Mouse (Mus musculus) splenic B cell, adult 2 months (primary cell): ENCODE measurements around the gene Pdxk.
"Not testable (repeated sequence)": the region's sequence is repeated elsewhere in the genome, so short reads cannot be mapped to it uniquely, and the experiment has no call there.

ENCODE experiments used
- DNase-seq: peaks from one replicate; pipeline ENCODE4 v3.0.0-alpha.2; 2011; ENCODE audit warnings: low read depth, low spot score
- H3K27me3 ChIP-seq: 2 replicates; pipeline ENCODE4 v1.6.1; 2012; ENCODE audit warnings: mild to moderate bottlenecking, low read length, moderate library complexity, mixed read lengths; ENCODE audit not compliant: control insufficient read depth, poor library complexity, insufficient read depth, severe bottlenecking
- H3K36me3 ChIP-seq: 2 replicates; pipeline ENCODE4 v1.6.1; 2012; ENCODE audit warnings: mild to moderate bottlenecking, low read length, moderate library complexity, mixed read lengths; ENCODE audit not compliant: control insufficient read depth, poor library complexity, insufficient read depth, severe bottlenecking

Gene Pdxk

DNA sequence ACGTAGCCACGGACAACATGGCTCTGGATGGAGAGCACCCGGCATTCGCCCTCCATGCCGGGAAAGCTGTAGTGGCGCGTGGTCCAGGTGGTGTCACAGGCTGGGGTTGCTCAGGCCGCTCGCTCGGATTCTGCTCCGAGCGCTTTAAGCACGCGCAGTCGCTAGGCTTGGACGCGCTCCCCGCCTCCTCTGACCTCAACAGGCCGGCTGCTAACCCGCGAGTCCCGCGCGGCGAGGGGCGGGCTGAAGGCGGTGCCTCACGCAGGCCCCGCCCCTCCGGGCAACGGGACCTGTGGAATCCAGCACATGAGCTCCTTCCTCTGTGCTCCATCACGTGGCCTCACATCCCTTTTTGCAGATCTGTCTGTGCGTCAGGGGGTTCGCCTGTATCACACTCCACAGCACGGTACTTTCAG lies at the start of gene Pdxk:
Pdxk (minus strand) TSS at position 184 of the 416 bp plus-strand sequence.
- no peaks in the 10 kb centered on the region for H3K27me3 ChIP-seq
- H3K36me3 ChIP-seq, result no peaks in the 10 kb centered on the region
- peak; percentile 99 for DNase-seq

DNA sequence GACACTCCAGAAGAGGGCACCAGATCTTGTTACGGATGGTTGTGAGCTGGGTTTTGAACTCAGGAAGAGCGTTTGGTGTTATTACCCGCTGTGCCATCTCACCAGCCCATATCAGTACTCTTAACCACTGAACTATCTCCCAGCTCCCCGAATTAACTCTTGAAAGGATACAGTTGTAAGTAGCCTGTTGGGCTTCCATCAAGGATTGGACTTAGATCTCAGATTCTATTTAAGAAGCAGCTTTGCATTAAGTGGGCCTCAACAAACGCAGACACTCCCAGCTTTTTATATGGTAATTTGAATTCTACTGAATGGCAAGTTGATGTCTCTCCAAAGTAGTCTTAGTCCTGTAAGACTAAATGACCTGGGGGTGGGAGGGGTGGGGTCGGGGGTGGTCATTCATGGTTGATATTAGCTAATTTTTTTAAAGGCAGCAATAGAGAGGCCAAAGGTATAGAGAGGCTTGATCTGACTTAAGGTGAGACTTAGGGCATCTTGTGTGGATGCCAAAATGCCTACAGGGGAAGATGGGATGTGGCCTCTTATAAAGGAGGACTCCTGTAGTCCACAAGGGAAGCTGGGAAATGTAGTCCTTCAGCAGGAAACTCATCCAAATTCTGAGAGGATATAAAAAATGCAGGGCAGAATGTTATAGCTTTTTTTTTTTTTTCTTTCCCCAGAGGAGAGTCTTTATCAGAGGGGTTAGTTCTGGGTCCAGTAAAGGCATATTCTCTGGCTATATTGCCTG lies 38.4 kb upstream of the Pdxk start:
- Histone ChIP-seq H3K36me3 (no peaks in the 10 kb centered on the region), H3K27me3 (no peaks in the 10 kb centered on the region)
- DNase-seq, result no peak

DNA sequence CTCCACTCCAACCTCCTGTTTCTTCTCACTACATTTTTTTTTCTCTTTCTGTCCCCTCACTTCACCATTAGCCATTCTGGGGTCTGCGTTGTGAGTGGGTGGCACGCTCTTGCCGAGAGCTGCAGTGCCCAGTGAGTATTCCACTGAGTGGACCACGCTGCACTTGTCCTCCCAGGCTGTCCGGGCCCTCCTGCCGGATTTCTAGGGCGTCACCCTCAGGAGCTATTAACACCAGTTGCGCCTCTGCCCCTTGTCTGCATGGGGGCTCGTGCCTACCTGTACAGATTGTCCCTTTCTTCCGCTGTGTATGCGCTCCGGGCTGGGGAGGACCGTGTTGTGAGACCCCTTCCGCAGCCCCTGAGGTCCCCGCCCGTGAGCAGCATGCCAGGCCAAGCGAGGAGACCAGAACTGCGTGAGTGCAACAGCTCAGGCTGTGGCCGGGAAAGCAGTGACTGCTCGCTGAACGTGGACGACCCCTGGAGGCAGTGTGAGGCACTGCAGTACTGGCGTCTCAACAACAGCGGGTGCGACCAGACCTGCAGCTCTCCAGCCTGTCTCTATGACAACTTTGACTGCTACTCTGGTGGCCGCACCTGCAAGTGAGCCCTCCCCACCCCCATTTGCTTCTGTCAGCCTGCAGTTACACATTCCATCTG lies 22.8 kb upstream of the Pdxk start:
- H3K27me3 ChIP-seq, result no peaks in the 10 kb centered on the region
- peak; percentile 91 for DNase-seq
- H3K36me3 ChIP-seq, result no peaks in the 10 kb centered on the region

DNA sequence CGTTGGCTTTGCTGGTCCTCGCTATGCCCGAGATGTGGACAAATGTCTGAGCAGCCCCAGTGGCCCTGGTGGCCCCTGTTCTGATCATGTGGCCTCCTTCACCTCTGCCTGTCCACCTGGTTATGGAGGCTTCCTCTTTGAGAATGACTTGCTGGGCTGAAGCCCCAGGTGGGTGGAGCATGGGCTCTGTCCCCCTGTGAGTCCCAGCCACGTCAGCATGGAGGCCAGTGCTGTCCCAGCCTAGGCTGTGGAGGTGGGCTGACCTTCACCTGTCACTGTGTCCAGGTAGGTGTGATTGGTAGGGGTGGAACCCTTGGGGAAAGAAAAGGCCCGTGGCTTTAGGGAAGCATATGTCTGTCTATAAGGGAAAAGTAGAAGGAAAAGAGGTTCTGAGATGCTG lies 22.1 kb upstream of the Pdxk start:
- Histone ChIP-seq H3K36me3 (no peaks in the 10 kb centered on the region), H3K27me3 (no peaks in the 10 kb centered on the region)
- no peak for DNase-seq

DNA sequence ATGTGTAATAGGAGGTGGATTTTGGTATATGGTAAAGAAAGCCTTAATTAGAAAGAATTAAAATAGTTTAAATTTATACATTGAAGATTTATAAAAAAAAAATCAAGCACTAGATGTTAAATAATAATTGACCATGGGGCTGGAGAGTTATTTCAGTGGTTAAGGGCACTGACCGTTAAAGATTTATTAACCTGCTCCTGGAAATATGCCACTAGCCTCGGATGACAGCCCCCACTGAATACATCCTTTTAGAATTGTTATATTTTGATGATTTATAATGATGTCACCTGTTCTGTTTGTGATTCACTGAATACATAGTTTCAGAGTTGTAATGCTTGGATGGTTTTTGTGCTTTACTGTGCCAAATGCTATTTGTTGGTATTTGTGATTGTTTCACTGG lies 20.6 kb upstream of the Pdxk start:
- DNase-seq, H3K27me3 ChIP-seq, H3K36me3 ChIP-seq: not testable (repeated sequence)

DNA sequence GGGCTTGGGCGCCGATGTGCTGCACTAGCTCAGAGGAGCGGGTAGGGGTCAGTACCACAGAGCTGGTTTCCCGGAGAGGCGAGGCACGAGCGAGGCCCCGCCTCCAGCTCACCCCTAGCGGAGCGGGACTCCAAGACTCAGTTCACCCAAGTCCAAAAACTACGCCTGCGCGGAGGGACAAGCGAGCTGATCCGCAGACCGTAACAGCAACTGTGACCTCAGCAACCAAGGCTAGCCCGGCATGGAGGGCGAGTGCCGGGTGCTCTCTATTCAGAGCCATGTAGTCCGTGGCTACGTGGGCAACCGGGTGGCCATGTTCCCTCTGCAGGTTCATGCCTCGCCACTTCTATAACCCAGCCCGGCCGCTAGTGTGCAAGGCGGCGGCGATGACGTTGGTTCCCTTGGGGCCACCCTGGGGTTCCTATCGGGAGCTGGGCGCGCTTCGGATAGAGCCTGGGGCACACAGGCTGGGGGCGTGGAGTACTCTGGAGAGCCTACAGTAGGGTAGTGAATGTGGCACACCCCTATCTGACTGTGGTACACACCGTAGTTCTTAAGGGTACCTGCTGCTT lies 17.2 kb upstream of the Pdxk start:
- DNase-seq, result peak; percentile 88
- no peaks in the 10 kb centered on the region for H3K36me3 ChIP-seq
- no peaks in the 10 kb centered on the region for H3K27me3 ChIP-seq

DNA sequence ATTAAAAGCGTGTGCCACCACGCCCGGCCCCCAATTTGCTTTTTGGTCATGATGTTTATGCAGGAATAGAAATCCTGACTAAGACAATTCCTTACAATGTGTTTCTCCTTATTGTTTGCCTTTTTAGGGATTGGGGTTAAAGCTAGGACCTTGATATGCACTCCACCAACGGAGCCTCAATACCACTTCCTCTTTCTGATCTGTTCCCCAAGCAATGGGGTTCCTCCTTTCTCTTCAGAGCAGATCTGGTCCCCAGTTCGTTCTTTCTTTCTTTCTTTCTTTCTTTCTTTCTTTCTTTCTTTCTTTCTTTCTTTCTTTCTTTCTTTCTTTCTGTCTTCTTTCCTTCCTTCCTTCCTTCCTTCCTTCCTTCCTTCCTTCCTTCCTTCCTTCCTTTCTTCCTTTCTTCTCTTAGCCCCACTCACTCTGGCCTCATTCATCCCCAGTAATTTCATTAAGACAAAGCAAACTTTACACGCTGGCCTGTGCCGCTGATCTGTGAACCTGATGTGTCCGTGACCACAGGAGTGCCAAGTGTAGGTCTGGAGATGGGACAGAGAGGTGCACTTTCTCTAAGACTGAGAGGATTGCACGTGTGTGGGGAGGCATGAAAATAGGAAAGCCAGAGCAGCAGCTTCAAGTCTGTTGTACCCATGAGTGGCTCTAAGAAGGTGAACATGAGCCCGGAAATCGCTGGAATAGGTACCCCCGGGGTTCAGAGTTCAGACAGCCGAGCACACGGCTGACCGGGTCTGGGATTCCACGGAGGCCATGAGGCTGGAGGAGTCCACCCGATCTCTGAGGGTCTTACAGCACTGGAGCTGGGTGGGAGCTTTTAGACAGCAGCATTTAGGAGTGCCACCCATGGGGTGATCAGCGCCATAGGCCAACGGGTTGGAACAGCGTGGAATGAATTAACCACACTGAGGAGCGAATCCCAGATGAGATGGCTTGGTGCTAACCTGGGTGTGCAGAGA lies 16.5 kb upstream of the Pdxk start:
- Histone ChIP-seq H3K36me3 (no peaks in the 10 kb centered on the region), H3K27me3 (no peaks in the 10 kb centered on the region)
- peak; percentile 65 for DNase-seq

DNA sequence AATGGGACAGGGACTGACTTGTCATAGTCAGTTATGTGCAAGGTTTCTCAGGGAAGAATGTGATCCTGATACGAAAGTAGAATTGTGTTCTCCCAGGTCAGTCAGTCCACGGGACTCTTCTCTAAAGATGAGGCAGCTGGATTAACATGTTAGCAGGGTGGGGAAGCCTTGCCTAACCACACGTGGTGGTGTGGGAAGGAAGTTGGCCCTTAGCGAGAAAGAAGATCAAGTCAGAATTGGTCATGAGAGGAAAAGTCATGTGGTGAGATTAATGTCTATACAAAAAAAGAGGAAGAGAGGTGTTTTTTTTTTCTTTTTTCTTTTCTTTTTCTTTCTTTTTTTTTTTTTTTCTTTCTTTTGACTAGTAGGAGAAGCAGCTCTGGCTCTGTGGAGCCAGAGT lies 12.0 kb upstream of the Pdxk start:
- Histone ChIP-seq H3K36me3 (no peaks in the 10 kb centered on the region), H3K27me3 (no peaks in the 10 kb centered on the region)
- peak; percentile 82 for DNase-seq

DNA sequence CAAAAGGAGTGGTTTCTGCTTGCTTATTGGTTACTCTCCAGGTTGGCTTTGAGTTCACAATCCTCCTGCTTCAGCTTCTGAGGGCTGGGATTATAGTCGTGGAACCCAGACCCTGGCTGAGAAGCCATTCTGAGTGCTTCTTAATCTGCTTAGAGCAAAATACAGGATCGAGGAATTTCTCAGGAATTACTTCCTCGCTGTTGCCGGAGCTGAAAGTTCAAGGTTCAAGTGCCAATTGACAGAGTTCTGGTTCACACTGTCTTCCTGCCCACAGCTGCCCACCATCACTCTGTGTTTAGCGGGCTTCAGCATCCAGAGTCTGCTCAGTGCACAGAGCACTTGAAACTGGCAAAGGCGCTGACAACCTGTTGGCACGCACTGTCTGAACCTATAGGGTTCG lies 10.0 kb upstream of the Pdxk start:
- DNase-seq, result no peak
- no peaks in the 10 kb centered on the region for H3K36me3 ChIP-seq
- no peaks in the 10 kb centered on the region for H3K27me3 ChIP-seq

DNA sequence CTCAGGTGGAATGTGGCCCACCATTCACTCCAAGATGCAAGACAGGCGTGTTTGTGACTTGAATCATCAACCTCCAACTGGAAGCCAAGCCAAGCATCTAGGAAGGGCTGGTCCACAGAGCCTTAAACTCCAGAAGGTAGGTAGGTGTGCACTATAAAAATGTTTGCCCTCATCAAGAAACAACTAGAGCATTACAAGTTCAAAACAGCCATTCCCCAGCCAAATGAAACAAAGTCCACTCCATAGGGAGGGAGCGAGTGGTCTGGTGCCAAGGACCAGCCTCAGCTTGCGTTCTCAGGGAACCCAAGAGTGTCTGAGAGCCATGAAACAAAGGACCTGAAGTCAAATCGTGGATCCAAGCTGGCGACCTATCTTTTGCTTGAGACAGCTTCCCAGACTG lies 8.7 kb upstream of the Pdxk start:
- Histone ChIP-seq H3K36me3 (no peaks in the 10 kb centered on the region), H3K27me3 (no peaks in the 10 kb centered on the region)
- DNase-seq, result no peak

DNA sequence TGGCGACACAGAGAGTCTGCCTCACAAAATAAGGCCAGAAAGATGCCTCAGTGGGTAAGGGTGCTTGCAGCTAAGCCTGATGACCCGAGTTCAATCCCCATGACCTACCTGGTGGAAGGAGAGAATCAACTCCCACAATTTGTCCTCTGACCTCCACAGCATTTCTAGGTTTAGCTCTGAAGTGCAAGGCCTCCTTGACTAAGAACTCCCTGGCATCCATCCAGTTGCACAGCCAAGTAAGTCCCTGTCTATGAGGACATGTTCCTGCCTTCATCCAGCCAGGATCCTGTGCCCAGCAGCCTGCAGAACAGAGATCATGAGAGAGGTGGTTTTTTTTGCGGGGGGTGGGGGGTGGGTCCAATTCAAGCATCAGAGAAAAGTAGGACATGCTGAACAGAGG lies 7.3 kb upstream of the Pdxk start:
- Histone ChIP-seq H3K27me3 (no peaks in the 10 kb centered on the region), H3K36me3 (no peaks in the 10 kb centered on the region)
- no peak for DNase-seq

DNA sequence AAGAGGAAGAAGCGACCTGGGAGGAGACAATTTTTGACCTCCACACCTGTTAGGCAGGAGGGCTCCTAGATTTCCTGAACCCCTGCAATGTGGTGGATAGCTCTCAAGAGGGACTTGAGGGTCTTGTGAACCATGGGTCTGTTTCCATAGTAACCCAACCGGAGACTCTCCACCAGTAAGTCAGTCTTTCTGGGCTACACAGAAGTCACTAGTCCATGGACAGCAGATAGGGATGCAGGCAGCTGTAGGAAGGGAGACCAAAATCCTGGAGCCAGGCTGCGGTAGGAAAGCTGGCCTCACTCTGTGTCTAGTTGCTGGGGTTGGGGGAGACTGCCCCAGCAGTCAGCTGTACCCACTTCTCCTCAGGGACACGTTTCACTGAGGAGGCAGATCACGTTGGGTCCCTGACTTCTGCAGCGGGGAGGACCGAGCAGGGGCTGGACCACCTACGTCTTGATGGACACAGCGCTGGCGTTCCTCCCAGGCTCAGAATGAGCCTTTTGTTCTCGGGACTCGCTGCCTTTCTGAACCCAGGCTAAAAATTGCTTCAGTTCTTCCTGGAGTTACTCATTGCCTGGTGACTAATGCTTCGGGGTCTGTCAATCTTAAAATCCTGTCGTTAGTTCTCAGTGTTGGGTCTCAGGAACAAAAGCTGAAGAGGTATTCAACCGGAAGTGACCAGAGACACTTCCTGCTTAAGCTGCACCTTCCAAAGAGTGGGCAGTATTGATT lies 6.0 kb upstream of the Pdxk start:
- H3K36me3 ChIP-seq, result no peaks in the 10 kb centered on the region
- no peak for DNase-seq
- H3K27me3 ChIP-seq, result no peaks in the 10 kb centered on the region

DNA sequence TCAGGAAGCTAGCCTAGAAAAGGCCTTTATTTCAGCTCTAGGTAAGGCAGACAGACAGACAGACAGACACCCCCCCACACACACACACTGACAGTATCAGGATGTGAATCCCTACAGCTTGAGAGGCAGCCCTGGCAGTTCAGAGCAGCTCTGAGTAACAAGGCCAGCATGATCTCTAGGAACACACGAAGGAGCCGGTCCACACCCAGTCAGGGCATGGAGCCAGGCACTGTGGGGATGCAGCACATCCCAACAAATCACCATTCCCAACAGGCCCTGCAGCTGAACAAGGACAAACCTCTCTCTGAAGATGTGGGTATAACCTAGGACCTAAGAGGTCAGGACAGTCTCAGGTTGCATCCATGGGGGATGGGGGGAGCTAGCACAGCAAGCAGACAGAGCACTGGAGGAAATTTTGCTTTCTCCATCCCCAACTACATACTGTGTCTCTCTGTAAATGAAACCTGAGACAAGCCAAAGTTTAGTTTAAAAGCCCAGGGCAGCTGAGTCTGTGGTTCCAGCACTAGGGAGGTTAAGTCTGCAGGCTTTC lies 3.1 kb upstream of the Pdxk start:
- no peak for DNase-seq
- Histone ChIP-seq H3K36me3 (no peaks in the 10 kb centered on the region), H3K27me3 (no peaks in the 10 kb centered on the region)

DNA sequence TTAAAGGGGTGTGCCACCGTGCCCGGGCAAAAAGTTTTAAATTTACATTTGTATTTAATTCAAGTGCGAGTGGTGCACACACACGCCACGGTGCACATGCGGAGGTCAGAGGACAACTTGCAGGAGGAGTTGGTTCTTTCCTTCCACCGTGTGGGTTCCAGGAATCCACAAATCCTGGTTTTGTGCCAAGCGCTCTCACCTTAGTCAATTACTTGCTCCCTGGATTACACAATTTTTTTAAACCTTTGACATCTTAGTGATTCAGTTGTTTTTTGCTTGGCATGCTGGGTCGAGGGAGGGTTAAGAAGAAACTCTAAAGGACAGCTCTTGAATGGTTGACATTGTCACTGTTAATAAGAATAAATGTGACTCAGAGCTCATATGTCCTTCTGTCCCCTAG lies 1.9 kb upstream of the Pdxk start:
- DNase-seq, result no peak
- Histone ChIP-seq H3K36me3 (no peaks in the 10 kb centered on the region), H3K27me3 (no peaks in the 10 kb centered on the region)
